Mouse (Mus musculus): ENCODE data around the gene Nsun2.

- TF ChIP-seq CTCF (IDR thresholded peaks at IDR 0.05; ENCODE audit: control insufficient read depth, insufficient read depth, low read length): peak; percentile 54
- TF ChIP-seq POLR2A (IDR thresholded peaks at IDR 0.05; ENCODE audit: borderline replicate concordance, control insufficient read depth, low read depth, low read length): no peak
These were observed 11.5 kb downstream of the Nsun2 start for GRCm38 (mm10) chr13:69545019-69545418.

All from bone marrow, adult 2 months (tissue).